Mouse (Mus musculus) layer of hippocampus, adult 2 months (tissue): ENCODE measurements at regions not wholly inside any gene's neighbourhood (a gene's known extent, or its start where the extent isn't known, plus 50 kb on each side); places are given as distances from the start of the nearest gene placed in this dataset.

Experiments used
- DNase-seq, 2 experiments: peaks; one replicate each; pipeline ENCODE4 v3.0.0; 2022; ENCODE audit warnings: low spot score in 2 of 2
- H3K27ac ChIP-seq: fragments of 200-600 bp; 2 replicates; pipeline ENCODE4 v1.8.1; 2022
- H3K4me3 ChIP-seq: fragments of 200-600 bp; 2 replicates; pipeline ENCODE4 v1.8.1; 2022; ENCODE audit warnings: mild to moderate bottlenecking
- CTCF ChIP-seq: fragments of 200-600 bp; conservative IDR thresholded peaks from 2 replicates; pipeline ENCODE4 v1.8.1; 2022; ENCODE audit warnings: antibody characterized with exemption, mild to moderate bottlenecking, moderate library complexity

GRCm38 (mm10) chr17:4762956-4763355 lies 231.2 kb upstream of the Arid1b start:
- no peak overlapping the region for H3K4me3 ChIP-seq
- DNase-seq, result no peak
- no peak for TF ChIP-seq CTCF
- H3K27ac ChIP-seq, result no peak overlapping the region

GRCm38 (mm10) chr17:4765723-4766122 lies 228.4 kb upstream of the Arid1b start:
- Histone ChIP-seq H3K27ac (no peak overlapping the region), H3K4me3 (no peak overlapping the region)
- TF ChIP-seq CTCF, result no peak
- no peak for DNase-seq

DNA sequence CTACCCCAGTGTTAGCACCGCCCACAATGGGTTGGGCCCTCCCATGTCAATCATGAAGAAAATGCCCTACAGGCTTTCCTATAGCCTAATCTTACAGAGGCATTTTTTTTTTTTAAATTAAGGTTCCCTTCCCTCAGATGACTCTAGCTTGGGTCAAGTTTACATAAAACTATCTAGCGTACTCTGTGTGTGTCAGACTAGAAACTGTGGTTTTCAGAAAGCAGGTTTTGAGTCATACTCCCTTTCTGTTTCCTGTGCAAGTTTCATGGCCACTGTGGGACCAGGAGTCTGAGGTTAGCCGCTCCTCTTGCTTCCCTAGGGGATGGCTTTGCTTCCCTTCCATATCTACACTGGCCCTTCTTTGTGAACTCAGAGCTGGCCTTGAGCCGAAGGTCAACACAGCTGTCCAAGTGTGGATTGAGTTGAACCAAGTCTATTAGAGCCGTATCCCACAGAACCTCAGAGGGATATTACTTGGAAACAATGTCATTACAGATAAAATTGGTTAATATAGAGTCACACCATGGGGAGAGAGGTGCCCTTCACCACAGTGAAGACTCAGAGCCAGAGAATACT lies 226.1 kb upstream of the Arid1b start:
- DNase-seq, result no peak
- no peak overlapping the region for H3K4me3 ChIP-seq
- no peak for TF ChIP-seq CTCF
- no peak overlapping the region for H3K27ac ChIP-seq

- H3K27ac ChIP-seq, result no peak overlapping the region
- no peak overlapping the region for H3K4me3 ChIP-seq
- no peak for TF ChIP-seq CTCF
- DNase-seq, result no peak
Observed at GRCm38 (mm10) chr17:4769284-4769683, 224.8 kb upstream of the Arid1b start.

DNA sequence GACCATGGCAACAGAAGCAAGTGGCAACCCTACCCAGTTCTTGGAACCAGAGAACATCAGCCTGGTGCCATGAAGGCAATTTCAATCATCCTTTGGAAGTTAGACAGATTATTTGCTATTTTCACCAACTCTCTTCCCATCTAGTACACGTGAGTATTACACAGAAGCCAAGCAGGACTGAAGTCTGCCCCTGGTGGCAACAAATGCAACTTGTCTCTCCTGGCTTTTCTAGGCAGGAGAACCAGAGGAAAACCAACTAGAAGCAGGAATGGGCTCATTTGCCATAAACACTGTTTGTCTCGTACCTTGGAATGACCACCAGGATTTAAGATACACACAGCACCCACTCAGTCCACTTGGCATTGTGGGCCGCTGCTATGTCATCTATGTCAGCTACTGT lies 224.1 kb upstream of the Arid1b start:
- Histone ChIP-seq H3K4me3 (no peak overlapping the region), H3K27ac (no peak overlapping the region)
- no peak for DNase-seq
- peak; percentile 75 for TF ChIP-seq CTCF

DNA sequence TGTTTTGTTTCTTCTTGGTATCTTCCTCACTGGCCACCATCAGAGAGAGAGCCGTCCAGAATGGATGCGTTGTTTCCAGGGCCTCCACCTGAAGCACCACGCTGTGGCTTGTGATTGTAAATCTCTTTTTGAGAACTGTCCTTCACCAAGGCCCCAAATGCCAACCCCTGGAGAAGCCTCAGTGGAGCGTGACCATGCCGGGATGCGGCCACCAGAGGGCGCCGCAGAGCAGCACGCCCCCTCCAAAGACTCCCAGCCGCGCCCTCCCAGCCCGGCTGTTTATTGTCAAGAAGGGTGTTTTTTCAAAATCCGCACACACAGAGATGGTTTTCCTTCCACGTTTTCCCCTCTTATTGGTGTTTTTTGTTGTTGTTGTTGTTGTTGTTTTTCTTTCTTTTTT lies 216.0 kb upstream of the Arid1b start:
- Histone ChIP-seq H3K4me3 (no peak overlapping the region), H3K27ac (no peak overlapping the region)
- peak; percentile 99 for TF ChIP-seq CTCF
- peak; percentile 18 to 73 for DNase-seq

DNA sequence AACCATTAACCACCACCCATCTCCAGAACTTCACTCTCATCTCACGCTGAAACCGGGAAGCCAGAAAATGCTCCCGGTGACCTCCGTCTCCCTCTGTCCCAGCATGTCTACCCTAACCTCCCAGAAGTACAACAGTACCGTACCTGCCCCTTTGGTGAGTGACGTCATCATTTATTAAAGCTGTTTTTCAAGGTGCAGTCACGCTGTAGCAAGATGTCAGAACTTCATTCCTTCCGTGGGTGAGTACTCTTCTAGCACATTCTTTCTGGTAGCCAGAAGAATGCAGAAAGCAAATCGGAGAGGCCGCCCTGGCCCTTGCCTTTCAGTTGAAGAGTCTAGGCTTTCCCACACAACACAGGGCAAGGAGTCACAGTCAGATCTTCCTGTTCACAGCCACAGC lies 215.1 kb upstream of the Arid1b start:
- no peak overlapping the region for H3K4me3 ChIP-seq
- TF ChIP-seq CTCF, result no peak
- no peak for DNase-seq
- no peak overlapping the region for H3K27ac ChIP-seq

DNA sequence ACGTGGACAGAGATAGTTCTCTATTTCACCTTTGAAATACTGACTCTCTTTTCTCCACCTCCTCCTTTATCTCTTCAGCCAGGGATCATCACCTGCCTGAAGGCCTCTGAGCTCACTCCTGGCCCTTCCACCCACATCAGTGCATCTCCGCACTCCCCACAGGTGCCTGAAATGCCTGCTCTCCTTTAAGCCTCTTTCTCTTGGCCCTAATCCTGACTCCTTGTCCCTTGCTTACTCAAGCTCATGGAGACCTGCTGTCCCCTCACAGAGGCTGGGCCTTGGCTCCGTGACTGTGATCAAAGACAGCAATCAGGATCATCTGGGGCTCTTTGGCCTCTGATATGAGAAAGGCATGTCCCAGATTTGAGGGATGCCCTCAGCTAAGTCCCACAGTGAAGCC lies 212.5 kb upstream of the Arid1b start:
- Histone ChIP-seq H3K4me3 (no peak overlapping the region), H3K27ac (no peak overlapping the region)
- DNase-seq, result no peak
- no peak for TF ChIP-seq CTCF

DNA sequence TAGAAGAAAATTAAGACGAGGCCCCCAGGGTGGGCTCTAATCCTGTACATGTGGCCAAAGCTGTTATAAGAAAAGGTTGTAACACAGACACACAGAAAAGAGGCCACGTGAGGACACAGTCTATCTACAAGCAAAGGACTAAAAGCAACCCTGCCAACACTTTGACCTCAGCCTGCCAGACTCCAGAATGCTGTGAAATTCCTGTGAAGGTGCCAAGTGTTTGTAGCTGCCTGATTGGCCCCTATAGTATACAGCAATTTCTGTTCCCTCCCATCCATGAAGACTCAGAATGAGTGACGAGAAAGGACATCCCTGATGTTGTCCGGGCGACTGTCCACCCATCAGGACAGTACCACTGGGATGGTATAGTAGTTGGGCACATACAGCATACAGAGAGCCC lies 209.8 kb upstream of the Arid1b start:
- H3K27ac ChIP-seq, result no peak overlapping the region
- no peak for DNase-seq
- no peak for TF ChIP-seq CTCF
- no peak overlapping the region for H3K4me3 ChIP-seq

DNA sequence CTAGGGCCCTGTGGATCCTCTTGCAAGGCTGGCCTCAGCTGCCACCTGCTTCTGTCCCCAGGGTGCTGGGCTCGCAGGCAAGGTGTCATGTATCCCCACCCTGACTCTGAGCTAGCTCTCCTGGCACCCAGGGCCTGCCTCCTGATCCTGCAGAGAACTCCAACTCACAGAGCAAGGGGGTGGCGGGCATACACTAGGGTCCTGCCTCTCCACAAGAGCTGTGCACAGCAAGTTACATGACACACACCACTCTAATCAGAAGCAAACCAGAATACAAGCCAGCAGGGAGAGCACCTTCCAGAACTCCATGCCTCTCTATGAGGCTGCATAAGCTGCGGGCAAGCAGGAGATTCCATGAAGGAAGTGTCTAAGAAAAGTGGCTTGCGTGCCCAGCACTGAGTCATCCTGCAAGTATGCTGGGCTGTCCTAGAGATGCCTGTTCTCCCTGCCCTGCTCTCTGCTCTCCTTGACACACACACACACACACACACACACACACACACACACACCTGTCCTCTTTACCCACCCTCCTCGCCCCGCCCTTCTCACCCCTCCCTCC lies 208.8 kb upstream of the Arid1b start:
- no peak for DNase-seq
- H3K27ac ChIP-seq, result no peak overlapping the region
- TF ChIP-seq CTCF, result no peak
- no peak overlapping the region for H3K4me3 ChIP-seq

DNA sequence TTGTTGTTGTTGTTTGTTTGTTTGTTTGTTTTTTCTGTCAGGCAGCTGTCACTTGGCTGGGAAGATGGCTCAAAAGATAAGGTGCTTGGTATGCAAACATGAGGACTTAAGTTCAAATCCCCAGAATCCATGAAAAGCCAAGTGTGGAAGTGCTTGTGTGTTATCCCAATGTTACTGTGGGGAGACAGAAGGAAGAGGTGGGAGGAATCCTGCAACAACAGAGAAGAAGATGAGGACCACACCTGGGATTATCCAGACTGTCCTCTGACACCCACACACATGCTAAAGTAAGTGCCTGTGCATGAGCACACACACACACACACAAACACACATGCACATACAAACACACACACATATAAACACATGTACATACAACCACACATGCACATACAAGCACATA lies 207.6 kb upstream of the Arid1b start:
- TF ChIP-seq CTCF, result no peak
- Histone ChIP-seq H3K4me3 (no peak overlapping the region), H3K27ac (no peak overlapping the region)
- DNase-seq, result no peak

DNA sequence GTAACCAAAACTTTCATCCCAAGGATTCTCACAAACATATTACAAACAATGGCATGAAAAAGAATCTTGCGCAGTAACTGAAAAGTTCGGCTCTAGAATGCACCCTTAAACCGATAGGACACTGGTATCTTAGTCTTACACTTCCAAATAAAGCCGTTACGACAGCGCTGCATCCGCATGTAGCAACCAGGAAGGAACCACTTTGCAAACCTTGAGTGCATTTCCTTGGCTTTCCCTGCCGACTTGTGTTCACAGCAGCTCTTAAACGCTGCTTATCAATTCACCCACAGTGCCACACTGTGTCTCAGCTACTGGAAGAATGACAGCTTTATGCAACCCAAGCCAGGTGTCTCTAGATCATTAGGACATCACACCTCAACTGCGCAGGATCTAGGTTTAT lies 202.3 kb upstream of the Arid1b start:
- TF ChIP-seq CTCF, result no peak
- H3K4me3 ChIP-seq, result no peak overlapping the region
- no peak overlapping the region for H3K27ac ChIP-seq
- DNase-seq, result no peak

DNA sequence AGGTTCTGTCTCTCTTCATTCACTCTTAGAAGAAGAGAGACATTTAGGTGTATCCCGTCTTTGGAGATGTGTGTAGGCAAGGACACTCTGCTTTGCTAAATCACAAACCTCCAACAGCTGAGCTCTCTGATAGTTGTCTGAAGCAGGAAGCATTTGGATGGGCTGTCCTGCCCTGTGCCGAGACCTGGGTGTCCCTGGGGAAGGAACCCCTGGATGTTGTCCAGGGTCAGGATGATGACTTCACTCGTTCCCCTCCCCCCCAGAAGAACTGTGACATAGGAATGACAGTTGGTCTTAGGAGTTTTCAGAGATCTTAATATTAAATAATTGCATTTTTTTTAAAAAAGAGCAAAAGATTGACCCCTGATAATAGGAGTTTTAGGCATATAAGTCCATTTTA lies 197.9 kb upstream of the Arid1b start:
- Histone ChIP-seq H3K4me3 (no peak overlapping the region), H3K27ac (no peak overlapping the region)
- no peak for TF ChIP-seq CTCF
- DNase-seq, result no peak

GRCm38 (mm10) chr17:4804013-4804412 lies 190.1 kb upstream of the Arid1b start:
- no peak overlapping the region for H3K27ac ChIP-seq
- DNase-seq, result no peak
- H3K4me3 ChIP-seq, result no peak overlapping the region
- no peak for TF ChIP-seq CTCF

DNA sequence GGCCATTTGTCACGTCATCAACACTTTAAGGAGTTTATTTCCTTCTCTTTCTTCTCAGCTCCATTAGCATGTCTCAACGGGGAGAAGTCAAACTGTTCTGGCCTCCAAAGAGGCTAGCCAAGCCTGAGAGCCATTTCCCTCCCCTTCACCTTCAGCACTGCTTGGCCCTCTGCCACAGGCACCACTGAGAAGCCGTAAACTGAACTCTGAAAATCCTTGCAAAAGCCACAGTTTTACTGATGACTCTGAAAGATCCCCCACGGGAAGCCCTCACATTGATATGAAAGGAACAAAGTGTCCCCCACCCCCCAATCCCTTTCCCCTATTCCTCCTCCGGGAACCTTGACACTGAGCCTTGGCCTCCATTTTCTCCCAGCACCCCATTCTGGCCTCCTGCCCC lies 188.1 kb upstream of the Arid1b start:
- no peak for TF ChIP-seq CTCF
- H3K27ac ChIP-seq, result no peak overlapping the region
- DNase-seq, result no peak
- H3K4me3 ChIP-seq, result no peak overlapping the region
